Mouse (Mus musculus): ENCODE measurements around the gene Slc30a1.

DNA sequence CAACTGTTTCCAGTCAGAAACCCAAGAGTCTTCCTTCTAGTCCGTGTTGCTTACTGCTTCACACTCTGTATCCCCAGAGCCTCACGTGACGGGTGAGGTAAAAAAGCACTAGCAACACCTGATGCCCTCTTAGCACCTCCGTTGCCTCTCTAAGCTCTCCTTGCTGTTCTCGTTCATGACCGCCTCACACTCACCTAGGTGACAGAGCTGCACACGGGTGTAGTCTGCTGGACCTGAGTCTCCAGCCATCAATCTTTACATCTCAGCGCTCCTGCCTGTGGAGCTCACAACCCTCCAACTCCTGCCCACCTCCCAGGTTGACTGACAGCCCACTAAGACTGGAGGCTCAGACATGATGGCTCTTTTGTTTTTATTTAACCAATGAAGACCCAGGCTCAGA, 41.2 kb downstream of the Slc30a1 start:
- TF ChIP-seq CTCF (IDR thresholded peaks at IDR 0.05; ENCODE audit: control insufficient read depth, insufficient read depth, insufficient read length) (no peak), MAX (IDR thresholded peaks at IDR 0.05) (no peak), CEBPB (IDR thresholded peaks at IDR 0.05; ENCODE audit: low read depth) (no peak), FOSL1 (IDR thresholded peaks at IDR 0.05; ENCODE audit: insufficient read depth, low read length, poor library complexity, severe bottlenecking) (no peak), MYOG (IDR thresholded peaks at IDR 0.05; ENCODE audit: control insufficient read depth, extremely low read depth, insufficient read length) (no peak)
